Mouse (Mus musculus): ENCODE results near the gene Tns1. TPM values are rescaled to one million over a fixed set of nuclear protein-coding genes. Genes with fewer than 3 reads are reported as not detected.

Tns1 gene
- polyA plus RNA-seq, 1 experiment = 117 TPM

- no peak for DNase-seq
- Histone ChIP-seq H3K4me1 (replicated peaks; ENCODE audit: control insufficient read depth, insufficient read depth, low read length) (no peaks in the 10 kb centered on the region), H3K27ac (ENCODE audit: control insufficient read depth, insufficient read depth, low read length) (no peak overlapping the region), H3K27me3 (ENCODE audit: control insufficient read depth, insufficient read depth, low read length) (no peaks in the 10 kb centered on the region), H3K4me3 (ENCODE audit: control insufficient read depth, insufficient read depth, low read length) (no peak overlapping the region), H3K36me3 (ENCODE audit: control insufficient read depth, insufficient read depth, low read length) (no peaks in the 10 kb centered on the region)
- 96% methylated on average over 8 of the region's 8 CpGs for WGBS
- TF ChIP-seq CTCF (IDR thresholded peaks at IDR 0.05; ENCODE audit: borderline replicate concordance, control insufficient read depth, extremely low read depth, insufficient read depth, low read length, poor library complexity) = no peak
- TF ChIP-seq POLR2A (IDR thresholded peaks at IDR 0.05; ENCODE audit: control insufficient read depth, extremely low read depth, insufficient read depth, low read length, poor library complexity) = no peak
Measured at GRCm38 (mm10) chr1:74141781-74142180, 17.5 kb upstream of the Tns1 start.

DNA sequence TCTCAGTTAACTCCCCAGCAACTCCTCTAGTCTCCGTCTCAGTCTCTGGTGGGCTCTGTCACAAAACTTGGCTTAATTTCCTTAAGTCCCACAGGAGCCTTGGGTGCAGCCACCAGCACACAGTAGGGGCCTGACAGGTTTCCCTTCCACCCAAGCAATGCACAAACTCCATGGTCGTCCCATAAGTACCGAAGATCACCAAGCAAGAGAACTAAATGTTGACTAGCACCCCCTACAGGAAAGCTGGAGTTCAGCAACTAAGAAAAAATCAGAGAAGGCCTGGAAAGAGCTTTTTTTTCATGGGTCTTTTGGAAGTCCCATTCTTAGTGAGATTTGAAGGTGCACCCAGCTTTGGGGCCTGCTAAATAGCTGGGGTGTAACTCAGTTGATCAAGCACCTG is 15.2 kb upstream of the Tns1 start:
- H3K4me3 ChIP-seq (ENCODE audit: control insufficient read depth, insufficient read depth, low read length) = no peak overlapping the region
- 52% methylated on average over 3 of the region's 3 CpGs for WGBS
- no peak for DNase-seq
- TF ChIP-seq CTCF (IDR thresholded peaks at IDR 0.05; ENCODE audit: borderline replicate concordance, control insufficient read depth, extremely low read depth, insufficient read depth, low read length, poor library complexity) (peak; percentile 44; the same call in 1 of the 2 replicates), POLR2A (IDR thresholded peaks at IDR 0.05; ENCODE audit: control insufficient read depth, extremely low read depth, insufficient read depth, low read length, poor library complexity) (no peak)
- no peaks in the 10 kb centered on the region for H3K36me3 ChIP-seq (ENCODE audit: control insufficient read depth, insufficient read depth, low read length)
- H3K4me1 ChIP-seq (replicated peaks; ENCODE audit: control insufficient read depth, insufficient read depth, low read length) = no peaks in the 10 kb centered on the region
- no peak overlapping the region for H3K27ac ChIP-seq (ENCODE audit: control insufficient read depth, insufficient read depth, low read length)
- H3K27me3 ChIP-seq (ENCODE audit: control insufficient read depth, insufficient read depth, low read length) = no peaks in the 10 kb centered on the region

GRCm38 (mm10) chr1:74135326-74135950 is 11.2 kb upstream of the Tns1 start:
- H3K4me3 ChIP-seq (ENCODE audit: control insufficient read depth, insufficient read depth, low read length) = no peak overlapping the region
- no peaks in the 10 kb centered on the region for H3K27me3 ChIP-seq (ENCODE audit: control insufficient read depth, insufficient read depth, low read length)
- H3K36me3 ChIP-seq (ENCODE audit: control insufficient read depth, insufficient read depth, low read length) = no peaks in the 10 kb centered on the region
- H3K4me1 ChIP-seq (replicated peaks; ENCODE audit: control insufficient read depth, insufficient read depth, low read length) = no peaks in the 10 kb centered on the region
- 60% methylated on average over 6 of the region's 6 CpGs for WGBS
- TF ChIP-seq CTCF (IDR thresholded peaks at IDR 0.05; ENCODE audit: borderline replicate concordance, control insufficient read depth, extremely low read depth, insufficient read depth, low read length, poor library complexity) (no peak), POLR2A (IDR thresholded peaks at IDR 0.05; ENCODE audit: control insufficient read depth, extremely low read depth, insufficient read depth, low read length, poor library complexity) (no peak)
- DNase-seq = no peak
- H3K27ac ChIP-seq (ENCODE audit: control insufficient read depth, insufficient read depth, low read length) = no peak overlapping the region

GRCm38 (mm10) chr1:74133954-74134353 is 9.7 kb upstream of the Tns1 start:
- Histone ChIP-seq H3K27me3 (ENCODE audit: control insufficient read depth, insufficient read depth, low read length) (no peaks in the 10 kb centered on the region), H3K4me1 (replicated peaks; ENCODE audit: control insufficient read depth, insufficient read depth, low read length) (no peaks in the 10 kb centered on the region), H3K27ac (ENCODE audit: control insufficient read depth, insufficient read depth, low read length) (no peak overlapping the region), H3K36me3 (ENCODE audit: control insufficient read depth, insufficient read depth, low read length) (no peaks in the 10 kb centered on the region), H3K4me3 (ENCODE audit: control insufficient read depth, insufficient read depth, low read length) (no peak overlapping the region)
- no peak for TF ChIP-seq POLR2A (IDR thresholded peaks at IDR 0.05; ENCODE audit: control insufficient read depth, extremely low read depth, insufficient read depth, low read length, poor library complexity)
- no peak for TF ChIP-seq CTCF (IDR thresholded peaks at IDR 0.05; ENCODE audit: borderline replicate concordance, control insufficient read depth, extremely low read depth, insufficient read depth, low read length, poor library complexity)
- WGBS = 28% methylated on average over 6 of the region's 6 CpGs
- no peak for DNase-seq

- WGBS = 77% methylated on average over 3 of the region's 3 CpGs
- Histone ChIP-seq H3K4me1 (replicated peaks; ENCODE audit: control insufficient read depth, insufficient read depth, low read length) (no peaks in the 10 kb centered on the region), H3K27ac (ENCODE audit: control insufficient read depth, insufficient read depth, low read length) (no peak overlapping the region), H3K4me3 (ENCODE audit: control insufficient read depth, insufficient read depth, low read length) (no peak overlapping the region), H3K27me3 (ENCODE audit: control insufficient read depth, insufficient read depth, low read length) (no peaks in the 10 kb centered on the region), H3K36me3 (ENCODE audit: control insufficient read depth, insufficient read depth, low read length) (no peaks in the 10 kb centered on the region)
- DNase-seq = no peak
- TF ChIP-seq POLR2A (IDR thresholded peaks at IDR 0.05; ENCODE audit: control insufficient read depth, extremely low read depth, insufficient read depth, low read length, poor library complexity) (no peak), CTCF (IDR thresholded peaks at IDR 0.05; ENCODE audit: borderline replicate concordance, control insufficient read depth, extremely low read depth, insufficient read depth, low read length, poor library complexity) (no peak)
Measured at GRCm38 (mm10) chr1:74132011-74132410, 7.8 kb upstream of the Tns1 start.

- Histone ChIP-seq H3K4me3 (ENCODE audit: control insufficient read depth, insufficient read depth, low read length) (no peak overlapping the region), H3K27ac (ENCODE audit: control insufficient read depth, insufficient read depth, low read length) (no peak overlapping the region), H3K36me3 (ENCODE audit: control insufficient read depth, insufficient read depth, low read length) (no peaks in the 10 kb centered on the region), H3K4me1 (replicated peaks; ENCODE audit: control insufficient read depth, insufficient read depth, low read length) (no peaks in the 10 kb centered on the region), H3K27me3 (ENCODE audit: control insufficient read depth, insufficient read depth, low read length) (no peaks in the 10 kb centered on the region)
- WGBS = 88% methylated on average over 8 of the region's 8 CpGs
- no peak for TF ChIP-seq POLR2A (IDR thresholded peaks at IDR 0.05; ENCODE audit: control insufficient read depth, extremely low read depth, insufficient read depth, low read length, poor library complexity)
- TF ChIP-seq CTCF (IDR thresholded peaks at IDR 0.05; ENCODE audit: borderline replicate concordance, control insufficient read depth, extremely low read depth, insufficient read depth, low read length, poor library complexity) = no peak
- no peak for DNase-seq
Measured at GRCm38 (mm10) chr1:74130883-74131659, 6.8 kb upstream of the Tns1 start.
